Mouse (Mus musculus) heart, embryonic 16.5 days (tissue): ENCODE data around the gene Rbm28. TPM values are rescaled to one million over a fixed set of nuclear protein-coding genes. Genes with fewer than 3 reads are reported as not detected.
"Not testable (repeated sequence)": the region's sequence is repeated elsewhere in the genome, so short reads cannot be mapped to it uniquely, and the experiment has no call there.

Experiments
- ATAC-seq: fragments of 200-750 bp; cut with Nextera tagmentation; replicated peaks from 2 replicates; pipeline ENCODE4 v1.8.0; 2017; ENCODE audit warnings: moderate number of reproducible peaks; ENCODE audit not compliant: insufficient read depth, low FRiP score; ENCODE audit errors: extremely low read depth
- H3K27ac ChIP-seq: fragments of 300-500 bp; sonication (generic); 2 replicates; pipeline ENCODE4 v1.5.1; 2014; ENCODE audit warnings: mild to moderate bottlenecking, low read length, control low read depth, moderate library complexity
- H3K27me3 ChIP-seq: fragments of 300-500 bp; sonication (generic); 2 replicates; pipeline ENCODE4 v1.6.1; 2014; ENCODE audit warnings: low read length, mixed read lengths; ENCODE audit not compliant: control insufficient read depth, insufficient read depth
- H3K36me3 ChIP-seq: fragments of 300-500 bp; sonication (generic); 2 replicates; pipeline ENCODE4 v1.6.1; 2014; ENCODE audit not compliant: control insufficient read depth, insufficient read depth
- H3K4me1 ChIP-seq: fragments of 300-500 bp; sonication (generic); 2 replicates; pipeline ENCODE4 v1.6.1; 2014; ENCODE audit warnings: low read length, mixed read lengths; ENCODE audit not compliant: control insufficient read depth, insufficient read depth
- H3K4me2 ChIP-seq: fragments of 300-500 bp; sonication (generic); 2 replicates; pipeline ENCODE4 v1.6.1; 2014; ENCODE audit warnings: low read depth, mild to moderate bottlenecking, control low read depth, low read length
- H3K4me3 ChIP-seq: fragments of 300-500 bp; sonication (generic); 2 replicates; pipeline ENCODE4 v1.5.1; 2014; ENCODE audit warnings: mild to moderate bottlenecking, control low read depth, low read length
- H3K9ac ChIP-seq: fragments of 300-500 bp; sonication (generic); 2 replicates; pipeline ENCODE4 v1.6.1; 2014; ENCODE audit warnings: low read length, control low read depth
- H3K9me3 ChIP-seq: fragments of 300-500 bp; sonication (generic); replicated peaks from 2 replicates; pipeline ENCODE4 v1.6.1; 2016; ENCODE audit warnings: low read length; ENCODE audit not compliant: control insufficient read depth
- WGBS: fragments of 180-500 bp; shearing (Covaris S2); extraction: QIAGEN DNeasy Blood & Tissue Kit; methylation state at CpG from one replicate; pipeline ENCODE4 v1.1.7; 2014; 5-methylcytosine and 5-hydroxymethylcytosine counted together
- polyA plus RNA-seq: library from polyadenylated mRNA; unstranded; fragments of >200 nt; fragmentation: Nextera tagmentation; extraction: Ambion mirVana; gene quantifications from 2 replicates; pipeline ENCODE4 v1.2.1, GENCODE M21; 2015

Gene Rbm28
- polyA plus RNA-seq, 1 experiment from 2014 or later = 23.5 TPM

DNA sequence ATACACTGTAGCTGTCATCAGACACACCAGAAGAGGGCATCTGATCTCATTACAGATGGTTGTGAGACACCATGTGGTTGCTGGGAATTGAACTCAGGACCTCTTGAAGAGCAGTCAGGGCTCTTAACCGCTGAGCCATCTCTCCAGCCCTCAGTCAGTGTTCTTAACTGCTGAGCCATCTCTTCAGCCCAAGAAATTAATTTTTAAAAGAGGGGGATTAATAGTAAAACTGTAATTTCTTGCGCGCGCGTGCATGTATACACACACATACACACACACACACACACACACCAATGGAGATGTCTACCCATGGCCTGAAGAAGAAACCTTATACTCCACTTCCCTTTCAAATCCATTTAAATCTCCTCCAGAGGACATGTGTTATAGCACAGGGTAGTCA lies 3.5 kb downstream of the Rbm28 start:
- H3K9me3 ChIP-seq, H3K4me2 ChIP-seq, H3K9ac ChIP-seq, ATAC-seq, H3K4me3 ChIP-seq, H3K27ac ChIP-seq, H3K27me3 ChIP-seq: not testable (repeated sequence)
- WGBS = 98% methylated on average over 5 of the region's 5 CpGs
- Histone ChIP-seq H3K4me1 (peaks cover 13% of the 10 kb centered on the region), H3K36me3 (peaks cover 25% of the 10 kb centered on the region)

DNA sequence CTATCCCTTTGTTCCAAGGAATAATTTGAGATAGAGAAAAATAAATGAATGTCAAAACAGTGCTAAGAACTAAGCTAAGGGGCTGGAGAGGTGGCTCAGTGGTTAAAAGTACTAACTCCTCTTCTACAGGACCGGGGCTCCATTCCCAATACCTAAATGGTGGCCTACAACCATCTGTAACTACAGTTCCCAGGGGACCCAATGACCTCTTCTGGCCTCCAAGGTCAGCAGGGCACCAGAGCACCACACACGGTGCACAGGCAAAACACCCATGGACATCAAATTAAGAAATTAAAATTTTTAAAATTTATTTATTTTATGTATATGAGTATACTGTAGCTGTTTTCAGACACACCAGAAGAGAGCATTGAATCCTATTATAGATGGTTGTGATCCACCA lies 4.0 kb downstream of the Rbm28 start:
- 92% methylated on average over 2 of the region's 2 CpGs for WGBS
- Histone ChIP-seq H3K4me1 (peaks cover 13% of the 10 kb centered on the region), H3K4me3 (no peak overlapping the region), H3K27ac (no peak overlapping the region), H3K4me2 (no peak overlapping the region), H3K9me3 (no peaks in the 10 kb centered on the region), H3K36me3 (peaks cover 30% of the 10 kb centered on the region), H3K27me3 (no peaks in the 10 kb centered on the region), H3K9ac (no peak overlapping the region)
- ATAC-seq = no peak

DNA sequence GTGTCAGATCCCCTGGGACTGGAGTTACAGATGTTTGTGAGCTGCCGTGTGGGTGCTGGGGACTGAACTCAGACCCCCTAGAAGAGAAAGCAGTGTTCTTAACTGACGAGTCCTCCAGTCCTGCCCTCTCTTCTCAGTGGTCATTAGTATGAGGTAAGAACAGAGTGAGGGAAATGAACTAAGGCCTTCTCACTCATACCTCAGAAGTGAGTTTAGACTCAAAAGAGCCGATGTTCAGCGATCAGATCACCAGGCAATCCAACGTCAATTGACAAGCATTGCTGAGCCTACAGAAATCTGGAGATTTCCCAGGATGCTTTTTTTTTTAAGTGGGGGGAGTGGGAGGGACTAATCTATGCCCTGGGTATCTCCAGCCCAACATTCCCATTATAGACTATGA lies 8.5 kb downstream of the Rbm28 start:
- Histone ChIP-seq H3K27ac (no peak overlapping the region), H3K9me3 (no peaks in the 10 kb centered on the region), H3K4me1 (no peaks in the 10 kb centered on the region), H3K4me3 (no peak overlapping the region), H3K27me3 (no peaks in the 10 kb centered on the region), H3K4me2 (no peak overlapping the region), H3K36me3 (peaks cover 53% of the 10 kb centered on the region), H3K9ac (no peak overlapping the region)
- whole genome bisulfite sequencing = 87% methylated on average over 5 of the region's 5 CpGs
- no peak for ATAC-seq

DNA sequence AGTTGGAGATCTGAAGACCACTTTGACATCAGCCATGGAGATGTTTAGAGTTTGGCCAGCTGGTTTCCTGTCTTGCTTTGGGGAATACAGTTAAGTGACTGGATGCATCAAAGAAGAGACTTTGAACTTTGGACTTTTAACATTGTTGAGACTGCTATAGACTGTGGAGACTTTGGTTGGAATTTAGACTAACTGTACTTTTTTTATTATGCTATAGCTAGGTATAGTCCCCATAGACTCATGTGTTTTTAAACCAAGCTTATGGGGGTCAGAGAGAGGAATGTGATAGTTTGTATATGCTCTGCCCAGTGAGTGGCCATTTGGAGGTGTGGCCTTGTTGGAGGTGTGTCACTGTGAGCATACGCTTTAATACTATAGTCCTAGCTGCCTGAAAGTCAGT lies 14.8 kb downstream of the Rbm28 start:
- Histone ChIP-seq H3K9ac (no peak overlapping the region), H3K4me1 (peaks cover 17% of the 10 kb centered on the region), H3K4me2 (no peak overlapping the region), H3K4me3 (no peak overlapping the region), H3K9me3 (no peaks in the 10 kb centered on the region), H3K36me3 (peaks cover 22% of the 10 kb centered on the region), H3K27me3 (no peaks in the 10 kb centered on the region), H3K27ac (no peak overlapping the region)
- no peak for ATAC-seq
- 76% methylated on average over 1 of the region's 1 CpGs for WGBS

DNA sequence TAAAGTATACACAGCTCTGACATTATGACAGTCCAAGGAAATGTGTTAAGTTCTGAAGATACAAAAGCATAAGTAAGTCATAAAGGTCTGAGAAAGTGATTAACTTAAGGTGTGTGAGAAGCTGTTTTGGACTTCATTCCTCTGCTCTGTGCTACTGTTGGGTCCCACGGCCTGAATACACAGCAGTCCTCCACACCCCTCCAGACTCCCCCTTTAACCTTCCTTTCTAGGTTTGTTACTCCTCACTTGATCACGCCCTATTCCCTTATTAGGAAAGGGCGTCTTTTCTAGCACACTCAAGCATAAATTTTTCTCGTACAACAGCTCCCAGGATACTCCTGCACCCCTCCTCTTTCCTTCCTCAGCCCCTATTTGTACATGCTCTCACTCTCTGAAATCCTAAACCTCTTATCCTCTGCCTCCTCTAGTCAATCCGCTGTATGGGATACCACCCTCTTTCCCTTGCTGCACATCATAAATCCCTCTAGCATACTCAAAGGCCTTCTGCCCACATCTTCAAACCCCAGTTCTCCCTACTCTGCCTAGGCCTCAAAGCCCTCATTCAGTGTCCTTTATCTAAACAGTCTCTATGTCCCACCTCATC lies 17.3 kb downstream of the Rbm28 start:
- no peak overlapping the region for H3K9ac ChIP-seq
- no peaks in the 10 kb centered on the region for H3K9me3 ChIP-seq
- no peak overlapping the region for H3K4me3 ChIP-seq
- 74% methylated on average over 5 of the region's 5 CpGs for WGBS
- peaks cover 20% of the 10 kb centered on the region for H3K4me1 ChIP-seq
- peaks cover 3% of the 10 kb centered on the region; the same call in 1 of the 2 replicates for H3K36me3 ChIP-seq
- H3K27me3 ChIP-seq = no peaks in the 10 kb centered on the region
- no peak overlapping the region for H3K27ac ChIP-seq
- no peak for ATAC-seq
- no peak overlapping the region for H3K4me2 ChIP-seq

DNA sequence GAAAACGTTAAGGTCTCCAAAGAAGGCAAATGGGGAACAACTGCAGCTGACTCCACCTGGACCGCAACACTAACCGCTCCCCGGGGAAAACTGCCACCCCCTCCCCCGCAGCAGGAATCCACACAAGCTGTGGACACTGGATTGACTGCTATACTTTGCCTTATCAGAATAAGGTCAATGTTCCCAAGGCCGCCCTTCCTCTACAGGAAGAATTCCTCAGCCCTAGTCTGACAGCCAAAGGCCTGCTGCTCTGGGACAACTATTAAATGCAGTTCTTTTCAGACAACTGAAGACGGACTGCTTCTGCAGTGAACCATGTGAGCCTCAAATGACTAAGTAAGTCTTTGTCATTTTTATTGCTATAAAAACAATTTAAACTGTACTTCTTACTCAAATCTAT lies 18.2 kb downstream of the Rbm28 start:
- WGBS = 34% methylated on average over 7 of the region's 7 CpGs
- Histone ChIP-seq H3K4me1 (peaks cover 20% of the 10 kb centered on the region), H3K27ac (peak overlapping the region; percentile 68), H3K4me2 (0 out of 2 replicates have a peak overlapping the region, but pooled peaks have one; percentile 15), H3K4me3 (no peak overlapping the region), H3K9me3 (no peaks in the 10 kb centered on the region), H3K9ac (no peak overlapping the region), H3K27me3 (no peaks in the 10 kb centered on the region), H3K36me3 (0 out of 2 replicates have a peak, but pooled peaks cover 3% of the 10 kb centered on the region)
- peak; percentile 65 for ATAC-seq

DNA sequence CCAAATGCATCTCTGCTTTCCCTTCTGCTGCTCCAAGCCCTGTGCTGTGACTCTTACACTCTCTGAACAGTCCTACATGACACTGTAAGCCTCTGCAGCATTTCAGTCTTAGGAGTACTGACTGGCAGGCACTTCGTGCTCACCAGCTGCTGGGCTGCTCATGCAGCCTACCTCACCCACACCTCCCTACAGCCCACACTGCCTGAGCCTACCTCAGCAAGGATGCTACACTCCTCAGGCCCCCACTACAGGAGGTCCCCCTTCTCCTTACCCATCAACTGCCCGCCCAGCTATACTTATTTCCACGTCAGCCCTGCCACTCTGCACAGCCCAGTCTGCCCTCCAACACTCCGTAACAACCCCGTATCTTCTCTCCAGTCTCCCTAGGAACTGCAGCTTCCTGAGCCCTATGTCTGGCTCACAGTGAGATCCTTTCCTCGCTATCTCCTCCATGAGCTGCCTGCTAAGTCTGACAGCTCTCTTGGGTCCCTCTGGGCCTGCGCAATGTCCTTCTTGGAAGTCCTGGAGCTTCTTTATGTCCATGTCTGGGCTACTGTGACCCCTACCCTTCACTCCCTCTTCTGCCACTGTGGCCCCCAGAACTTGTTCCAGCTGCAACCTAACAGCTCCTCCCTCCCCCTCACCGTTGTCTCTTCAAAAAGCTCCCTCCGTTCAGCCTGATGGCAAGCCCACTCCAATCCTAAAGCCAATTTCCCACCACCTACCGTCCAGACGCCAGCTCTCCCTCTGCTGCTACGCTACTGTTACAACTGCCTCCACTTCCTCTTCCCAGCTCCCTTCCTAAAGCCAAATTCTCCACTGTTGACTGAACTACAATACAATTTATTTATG lies 19.1 kb downstream of the Rbm28 start:
- peak; percentile 37 for ATAC-seq
- H3K27me3 ChIP-seq = no peaks in the 10 kb centered on the region
- H3K4me1 ChIP-seq = peaks cover 20% of the 10 kb centered on the region
- H3K4me2 ChIP-seq = peak overlapping the region; percentile 39
- no peak overlapping the region for H3K9ac ChIP-seq
- H3K27ac ChIP-seq = peak overlapping the region; percentile 63
- WGBS = 35% methylated on average over 12 of the region's 12 CpGs
- H3K9me3 ChIP-seq = no peaks in the 10 kb centered on the region
- no peak overlapping the region; the same call in 1 of the 2 replicates for H3K4me3 ChIP-seq
- 0 out of 2 replicates have a peak, but pooled peaks cover 3% of the 10 kb centered on the region for H3K36me3 ChIP-seq

DNA sequence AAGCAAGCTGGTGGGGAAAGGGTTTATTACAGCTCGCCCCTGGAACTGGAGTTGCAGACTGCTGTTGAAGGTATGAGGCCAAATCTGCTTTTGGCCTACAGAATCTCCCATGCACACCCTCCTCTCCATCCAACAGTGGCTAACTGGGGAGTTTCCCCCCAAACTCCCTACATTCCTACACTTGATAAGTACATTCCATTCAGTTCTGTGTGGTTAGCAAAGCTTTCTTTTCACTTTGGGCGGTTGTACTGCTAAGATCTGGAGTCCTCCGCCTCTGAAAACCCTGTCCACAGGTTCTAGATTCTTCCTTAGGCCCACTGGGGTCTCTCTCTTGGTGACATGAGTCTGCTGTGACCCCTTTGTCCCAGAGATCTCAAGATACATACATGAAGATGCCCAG lies 19.8 kb downstream of the Rbm28 start:
- Histone ChIP-seq H3K4me2 (no peak overlapping the region), H3K36me3 (0 out of 2 replicates have a peak, but pooled peaks cover 5% of the 10 kb centered on the region), H3K9me3 (no peaks in the 10 kb centered on the region), H3K27ac (peak overlapping the region; percentile 63), H3K27me3 (no peaks in the 10 kb centered on the region), H3K4me1 (peaks cover 20% of the 10 kb centered on the region), H3K9ac (no peak overlapping the region), H3K4me3 (no peak overlapping the region)
- no peak for ATAC-seq
- 59% methylated on average over 3 of the region's 3 CpGs for WGBS

DNA sequence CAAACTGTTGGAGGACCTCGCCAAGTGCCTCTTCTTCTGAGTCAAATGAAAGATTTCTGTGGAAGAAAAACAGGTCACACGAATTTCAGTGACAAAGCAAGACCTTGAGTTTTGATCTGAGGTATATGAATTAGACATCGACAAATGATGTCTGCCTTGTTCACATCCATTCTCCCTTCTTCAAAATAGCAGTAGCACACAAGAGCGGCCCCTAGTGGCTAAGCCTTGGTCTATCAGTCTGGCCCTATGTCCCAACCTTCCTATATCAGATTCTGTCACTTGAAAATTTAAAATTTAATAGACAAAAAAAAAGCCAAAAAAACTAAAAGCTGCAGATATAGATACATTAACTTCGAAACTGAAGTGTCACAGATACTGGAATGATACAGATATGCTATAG lies 21.2 kb downstream of the Rbm28 start:
- Histone ChIP-seq H3K36me3 (peaks cover 9% of the 10 kb centered on the region; the same call in 1 of the 2 replicates), H3K27ac (no peak overlapping the region), H3K4me2 (no peak overlapping the region), H3K4me1 (peaks cover 20% of the 10 kb centered on the region), H3K9me3 (no peaks in the 10 kb centered on the region), H3K4me3 (no peak overlapping the region), H3K9ac (no peak overlapping the region), H3K27me3 (no peaks in the 10 kb centered on the region)
- ATAC-seq = no peak
- WGBS = 36% methylated on average over 5 of the region's 5 CpGs
